Mouse (Mus musculus) forebrain, embryonic 12.5 days (tissue): ENCODE measurements at regions not wholly inside any gene's neighbourhood (a gene's known extent, or its start where the extent isn't known, plus 50 kb on each side); places are given as distances from the start of the nearest gene placed in this dataset.

Source experiments
- ATAC-seq: fragments of 200-750 bp; cut with Nextera tagmentation; 2 replicates; pipeline ENCODE4 v1.8.0; 2017; ENCODE audit warnings: moderate TSS enrichment; ENCODE audit not compliant: low FRiP score
- H3K27ac ChIP-seq: fragments of 300-500 bp; sonication (generic); 2 replicates; pipeline ENCODE4 v1.5.1; 2016; ENCODE audit warnings: mild to moderate bottlenecking
- H3K27me3 ChIP-seq: fragments of 300-500 bp; sonication (generic); 2 replicates; pipeline ENCODE4 v1.6.1; 2016; ENCODE audit warnings: mild to moderate bottlenecking
- H3K36me3 ChIP-seq: fragments of 300-500 bp; sonication (generic); replicated peaks from 2 replicates; pipeline ENCODE4 v1.6.1; 2016; ENCODE audit warnings: mild to moderate bottlenecking
- H3K4me1 ChIP-seq: fragments of 300-500 bp; sonication (generic); 2 replicates; pipeline ENCODE4 v1.6.1; 2016
- H3K4me2 ChIP-seq: fragments of 300-500 bp; sonication (generic); 2 replicates; pipeline ENCODE4 v1.6.1; 2016; ENCODE audit warnings: mild to moderate bottlenecking, moderate library complexity
- H3K4me3 ChIP-seq: fragments of 300-500 bp; sonication (generic); replicated peaks from 2 replicates; pipeline ENCODE4 v1.5.1; 2016; ENCODE audit warnings: mild to moderate bottlenecking
- H3K9ac ChIP-seq: fragments of 300-500 bp; sonication (generic); 2 replicates; pipeline ENCODE4 v1.6.1; 2016; ENCODE audit warnings: mild to moderate bottlenecking
- H3K9me3 ChIP-seq: fragments of 300-500 bp; sonication (generic); 2 replicates; pipeline ENCODE4 v1.6.1; 2016
- WGBS: fragments of 180-500 bp; shearing (Covaris S2); methylation state at CpG from one replicate; pipeline ENCODE4 v1.1.7; 2016; 5-methylcytosine and 5-hydroxymethylcytosine counted together

- H3K27ac ChIP-seq: no peak overlapping the region
- no peak overlapping the region for H3K9ac ChIP-seq
- H3K4me3 ChIP-seq: no peak overlapping the region
- 74% methylated on average over 5 of the region's 5 CpGs for WGBS
- no peak overlapping the region for H3K4me2 ChIP-seq
- no peak for ATAC-seq
- H3K36me3 ChIP-seq: no peaks in the 10 kb centered on the region
- no peaks in the 10 kb centered on the region for H3K9me3 ChIP-seq
- no peaks in the 10 kb centered on the region for H3K27me3 ChIP-seq
- peaks cover 7% of the 10 kb centered on the region; the same call in 1 of the 2 replicates for H3K4me1 ChIP-seq
Measured at GRCm38 (mm10) chr7:72715401-72715800, 409.0 kb upstream of the Mctp2 start.

- ATAC-seq: no peak
- no peak overlapping the region for H3K9ac ChIP-seq
- H3K4me3 ChIP-seq: no peak overlapping the region
- H3K4me2 ChIP-seq: no peak overlapping the region
- peaks cover 6% of the 10 kb centered on the region; the same call in 1 of the 2 replicates for H3K4me1 ChIP-seq
- H3K27me3 ChIP-seq: no peaks in the 10 kb centered on the region
- 89% methylated on average over 1 of the region's 1 CpGs for WGBS
- no peak overlapping the region for H3K27ac ChIP-seq
- no peaks in the 10 kb centered on the region for H3K9me3 ChIP-seq
- no peaks in the 10 kb centered on the region for H3K36me3 ChIP-seq
Measured at GRCm38 (mm10) chr7:72716051-72716450, 409.6 kb upstream of the Mctp2 start.

GRCm38 (mm10) chr7:72726214-72726854 is 419.9 kb upstream of the Mctp2 start:
- H3K36me3 ChIP-seq: no peaks in the 10 kb centered on the region
- 76% methylated on average over 9 of the region's 9 CpGs for WGBS
- ATAC-seq: no peak
- no peak overlapping the region for H3K4me2 ChIP-seq
- no peaks in the 10 kb centered on the region for H3K4me1 ChIP-seq
- no peak overlapping the region for H3K27ac ChIP-seq
- no peak overlapping the region for H3K4me3 ChIP-seq
- H3K9ac ChIP-seq: no peak overlapping the region
- H3K27me3 ChIP-seq: no peaks in the 10 kb centered on the region
- H3K9me3 ChIP-seq: no peaks in the 10 kb centered on the region

- Histone ChIP-seq H3K27me3 (no peaks in the 10 kb centered on the region), H3K4me2 (no peak overlapping the region), H3K36me3 (no peaks in the 10 kb centered on the region), H3K4me3 (no peak overlapping the region), H3K9ac (no peak overlapping the region), H3K27ac (0 out of 2 replicates have a peak overlapping the region, but pooled peaks have one; percentile 27), H3K9me3 (no peaks in the 10 kb centered on the region), H3K4me1 (peaks cover 17% of the 10 kb centered on the region)
- ATAC-seq: 0 out of 2 replicates have a peak, but pooled peaks have one; percentile 41
- WGBS: 52% methylated on average over 8 of the region's 8 CpGs
Measured at GRCm38 (mm10) chr7:72737792-72738191, 431.4 kb upstream of the Mctp2 start.

GRCm38 (mm10) chr7:72738324-72738944 is 432.0 kb upstream of the Mctp2 start:
- Histone ChIP-seq H3K27ac (peak overlapping the region; percentile 27; the same call in 1 of the 2 replicates), H3K9me3 (no peaks in the 10 kb centered on the region), H3K4me1 (peaks cover 17% of the 10 kb centered on the region), H3K36me3 (no peaks in the 10 kb centered on the region), H3K9ac (no peak overlapping the region), H3K4me2 (no peak overlapping the region), H3K27me3 (no peaks in the 10 kb centered on the region), H3K4me3 (no peak overlapping the region)
- 0 out of 2 replicates have a peak, but pooled peaks have one; percentile 51 for ATAC-seq
- 58% methylated on average over 13 of the region's 13 CpGs for WGBS

GRCm38 (mm10) chr7:72742376-72742775 is 436.0 kb upstream of the Mctp2 start:
- Histone ChIP-seq H3K4me3 (no peak overlapping the region), H3K9me3 (no peaks in the 10 kb centered on the region), H3K27ac (no peak overlapping the region), H3K27me3 (no peaks in the 10 kb centered on the region), H3K4me2 (no peak overlapping the region), H3K4me1 (peaks cover 17% of the 10 kb centered on the region), H3K36me3 (no peaks in the 10 kb centered on the region), H3K9ac (no peak overlapping the region)
- no peak for ATAC-seq
- 86% methylated on average over 2 of the region's 2 CpGs for WGBS

GRCm38 (mm10) chr7:72751501-72751917 is 445.1 kb upstream of the Mctp2 start:
- H3K27ac ChIP-seq: no peak overlapping the region
- H3K4me1 ChIP-seq: peaks cover 15% of the 10 kb centered on the region; the same call in 1 of the 2 replicates
- no peak overlapping the region for H3K9ac ChIP-seq
- H3K4me3 ChIP-seq: no peak overlapping the region
- no peak overlapping the region for H3K4me2 ChIP-seq
- no peaks in the 10 kb centered on the region for H3K36me3 ChIP-seq
- no peaks in the 10 kb centered on the region for H3K27me3 ChIP-seq
- no peak for ATAC-seq
- no peaks in the 10 kb centered on the region for H3K9me3 ChIP-seq
- 77% methylated on average over 10 of the region's 10 CpGs for WGBS

- 41% methylated on average over 3 of the region's 3 CpGs for WGBS
- no peaks in the 10 kb centered on the region for H3K27me3 ChIP-seq
- H3K27ac ChIP-seq: no peak overlapping the region
- no peaks in the 10 kb centered on the region for H3K9me3 ChIP-seq
- no peaks in the 10 kb centered on the region for H3K36me3 ChIP-seq
- ATAC-seq: no peak
- H3K9ac ChIP-seq: no peak overlapping the region
- peaks cover 15% of the 10 kb centered on the region; the same call in 1 of the 2 replicates for H3K4me1 ChIP-seq
- H3K4me3 ChIP-seq: no peak overlapping the region
- no peak overlapping the region for H3K4me2 ChIP-seq
Measured at GRCm38 (mm10) chr7:72753053-72753559, 446.7 kb upstream of the Mctp2 start.

GRCm38 (mm10) chr7:72762711-72763110 is 456.3 kb upstream of the Mctp2 start:
- 67% methylated on average over 1 of the region's 1 CpGs for WGBS

GRCm38 (mm10) chr7:72768705-72769104 is 462.3 kb upstream of the Mctp2 start:
- Histone ChIP-seq H3K4me2 (no peak overlapping the region), H3K4me3 (no peak overlapping the region), H3K36me3 (no peaks in the 10 kb centered on the region), H3K9me3 (no peaks in the 10 kb centered on the region), H3K27me3 (no peaks in the 10 kb centered on the region), H3K9ac (no peak overlapping the region), H3K4me1 (peaks cover 1% of the 10 kb centered on the region; the same call in 1 of the 2 replicates), H3K27ac (no peak overlapping the region)
- WGBS: 88% methylated on average over 4 of the region's 4 CpGs
- no peak for ATAC-seq

More at GRCm38 (mm10) chr7:72762711-72763110, 456.3 kb upstream of the Mctp2 start:
- Histone ChIP-seq H3K4me3 (no peak overlapping the region), H3K27ac (no peak overlapping the region), H3K4me2 (no peak overlapping the region), H3K36me3 (no peaks in the 10 kb centered on the region), H3K4me1 (no peaks in the 10 kb centered on the region), H3K9ac (no peak overlapping the region), H3K27me3 (no peaks in the 10 kb centered on the region), H3K9me3 (no peaks in the 10 kb centered on the region)
- ATAC-seq: no peak

GRCm38 (mm10) chr7:72774031-72774770 is 467.8 kb upstream of the Mctp2 start:
- 28% methylated on average over 3 of the region's 3 CpGs for WGBS
- ATAC-seq: peak; percentile 93

GRCm38 (mm10) chr7:72774771-72775119 is 468.3 kb upstream of the Mctp2 start:
- no peak overlapping the region for H3K4me2 ChIP-seq
- peaks cover 18% of the 10 kb centered on the region for H3K4me1 ChIP-seq
- H3K9me3 ChIP-seq: no peaks in the 10 kb centered on the region
- no peaks in the 10 kb centered on the region for H3K36me3 ChIP-seq
- WGBS: 34% methylated on average over 3 of the region's 3 CpGs
- no peaks in the 10 kb centered on the region for H3K27me3 ChIP-seq
- no peak overlapping the region for H3K4me3 ChIP-seq
- H3K9ac ChIP-seq: no peak overlapping the region
- ATAC-seq: 0 out of 2 replicates have a peak, but pooled peaks have one; percentile 9
- peak overlapping the region; percentile 78 for H3K27ac ChIP-seq

More at GRCm38 (mm10) chr7:72774031-72774770, 467.8 kb upstream of the Mctp2 start:
- H3K4me2 ChIP-seq: no peak overlapping the region
- H3K27me3 ChIP-seq: no peaks in the 10 kb centered on the region
- no peaks in the 10 kb centered on the region for H3K9me3 ChIP-seq
- no peak overlapping the region for H3K9ac ChIP-seq
- no peak overlapping the region for H3K4me3 ChIP-seq
- no peaks in the 10 kb centered on the region for H3K36me3 ChIP-seq
- peak overlapping the region; percentile 78 for H3K27ac ChIP-seq
- H3K4me1 ChIP-seq: peaks cover 18% of the 10 kb centered on the region
